Mouse (Mus musculus): Measurements from ENCODE around the gene Selp. TPM values are rescaled to one million over a fixed set of nuclear protein-coding genes. Genes with fewer than 3 reads are reported as not detected.

Selp gene
- polyA plus RNA-seq, 1 experiment: not detected

GRCm38 (mm10) chr1:164139464-164139863 is 24.4 kb downstream of the Selp start:
- no peak for TF ChIP-seq GATA1 (IDR thresholded peaks at IDR 0.05; ENCODE audit: low read length)

- no peak for TF ChIP-seq GATA1 (IDR thresholded peaks at IDR 0.05; ENCODE audit: low read length)
Measured at GRCm38 (mm10) chr1:164149083-164149482, 34.0 kb downstream of the Selp start.

- TF ChIP-seq GATA1 (IDR thresholded peaks at IDR 0.05; ENCODE audit: low read length): no peak
Measured at GRCm38 (mm10) chr1:164151387-164152088, 36.5 kb downstream of the Selp start, which contains the start of gene F5. Gene F5, plus strand, starts transcription at chr1:164151838.

GRCm38 (mm10) chr1:164152836-164153235 is 37.8 kb downstream of the Selp start:
- no peak for TF ChIP-seq GATA1 (IDR thresholded peaks at IDR 0.05; ENCODE audit: low read length)

GRCm38 (mm10) chr1:164154983-164155382 is 39.9 kb downstream of the Selp start:
- TF ChIP-seq GATA1 (IDR thresholded peaks at IDR 0.05; ENCODE audit: low read length): no peak

- no peak for TF ChIP-seq GATA1 (IDR thresholded peaks at IDR 0.05; ENCODE audit: low read length)
Measured at GRCm38 (mm10) chr1:164158571-164158970, 43.5 kb downstream of the Selp start.

GRCm38 (mm10) chr1:164159781-164160180 is 44.7 kb downstream of the Selp start:
- TF ChIP-seq GATA1 (IDR thresholded peaks at IDR 0.05; ENCODE audit: low read length): no peak

GRCm38 (mm10) chr1:164162745-164163144 is 47.7 kb downstream of the Selp start:
- no peak for TF ChIP-seq GATA1 (IDR thresholded peaks at IDR 0.05; ENCODE audit: low read length)

GRCm38 (mm10) chr1:164168818-164169217 is 53.8 kb downstream of the Selp start:
- TF ChIP-seq GATA1 (IDR thresholded peaks at IDR 0.05; ENCODE audit: low read length): no peak

GRCm38 (mm10) chr1:164170434-164170833 is 55.4 kb downstream of the Selp start:
- no peak for TF ChIP-seq GATA1 (IDR thresholded peaks at IDR 0.05; ENCODE audit: low read length)

- TF ChIP-seq GATA1 (IDR thresholded peaks at IDR 0.05; ENCODE audit: low read length): no peak
Measured at GRCm38 (mm10) chr1:164173145-164173544, 58.1 kb downstream of the Selp start.

GRCm38 (mm10) chr1:164176856-164177255 is 61.8 kb downstream of the Selp start:
- no peak for TF ChIP-seq GATA1 (IDR thresholded peaks at IDR 0.05; ENCODE audit: low read length)

- TF ChIP-seq GATA1 (IDR thresholded peaks at IDR 0.05; ENCODE audit: low read length): no peak
Measured at GRCm38 (mm10) chr1:164178429-164178828, 63.4 kb downstream of the Selp start.

GRCm38 (mm10) chr1:164184142-164184870 is 69.2 kb downstream of the Selp start:
- TF ChIP-seq GATA1 (IDR thresholded peaks at IDR 0.05; ENCODE audit: low read length): no peak

- no peak for TF ChIP-seq GATA1 (IDR thresholded peaks at IDR 0.05; ENCODE audit: low read length)
Measured at GRCm38 (mm10) chr1:164184871-164185223, 69.8 kb downstream of the Selp start.

GRCm38 (mm10) chr1:164185316-164185715 is 70.3 kb downstream of the Selp start:
- no peak for TF ChIP-seq GATA1 (IDR thresholded peaks at IDR 0.05; ENCODE audit: low read length)

GRCm38 (mm10) chr1:164187002-164187560 is 72.0 kb downstream of the Selp start:
- TF ChIP-seq GATA1 (IDR thresholded peaks at IDR 0.05; ENCODE audit: low read length): no peak

Measured in G1E-ER4 (cell line).